Mouse (Mus musculus) limb, embryonic 12.5 days (tissue): ENCODE data around the gene Ccdc81. TPM values are rescaled to one million over a fixed set of nuclear protein-coding genes. Genes with fewer than 3 reads are reported as not detected.

Source experiments
- ATAC-seq: fragments of 200-750 bp; cut with Nextera tagmentation; 2 replicates; pipeline ENCODE4 v1.8.0; 2017; ENCODE audit warnings: low read depth, moderate TSS enrichment; ENCODE audit not compliant: insufficient number of reproducible peaks, insufficient read depth, low FRiP score, low TSS enrichment
- H3K27ac ChIP-seq: fragments of 300-500 bp; sonication (generic); 2 replicates; pipeline ENCODE4 v1.5.1; 2016; ENCODE audit warnings: mild to moderate bottlenecking, moderate library complexity
- H3K27me3 ChIP-seq: fragments of 300-500 bp; sonication (generic); 2 replicates; pipeline ENCODE4 v1.6.1; 2016; ENCODE audit warnings: mild to moderate bottlenecking, moderate library complexity
- H3K36me3 ChIP-seq: fragments of 300-500 bp; sonication (generic); 2 replicates; pipeline ENCODE4 v1.6.1; 2016; ENCODE audit warnings: mild to moderate bottlenecking, moderate library complexity
- H3K4me1 ChIP-seq: fragments of 300-500 bp; sonication (generic); replicated peaks from 2 replicates; pipeline ENCODE4 v1.6.1; 2016
- H3K4me2 ChIP-seq: fragments of 300-500 bp; sonication (generic); 2 replicates; pipeline ENCODE4 v1.6.1; 2016; ENCODE audit warnings: mild to moderate bottlenecking, moderate library complexity
- H3K4me3 ChIP-seq: fragments of 300-500 bp; sonication (generic); replicated peaks from 2 replicates; pipeline ENCODE4 v1.5.1; 2016; ENCODE audit warnings: mild to moderate bottlenecking
- H3K9ac ChIP-seq: fragments of 300-500 bp; sonication (generic); replicated peaks from 2 replicates; pipeline ENCODE4 v1.6.1; 2016; ENCODE audit warnings: mild to moderate bottlenecking, moderate library complexity
- H3K9me3 ChIP-seq: fragments of 300-500 bp; sonication (generic); 2 replicates; pipeline ENCODE4 v1.6.1; 2016; ENCODE audit warnings: mild to moderate bottlenecking, moderate library complexity
- WGBS: fragments of 180-500 bp; shearing (Covaris S2); methylation state at CpG from one replicate; pipeline ENCODE4 v1.1.7; 2016; 5-methylcytosine and 5-hydroxymethylcytosine counted together
- polyA plus RNA-seq: library from polyadenylated mRNA; unstranded; fragments of >200 nt; fragmentation: Nextera tagmentation; extraction: Ambion mirVana; gene quantifications from 2 replicates; pipeline ENCODE4 v1.2.1, GENCODE M21; 2016

The Ccdc81 gene
- 0.08 and 0.21 TPM in 2 replicates for polyA plus RNA-seq

- Histone ChIP-seq H3K9me3 (no peaks in the 10 kb centered on the region), H3K4me2 (peak within 1 kb of the TSS; percentile 35), H3K9ac (no peak within 1 kb of the TSS), H3K36me3 (no peaks in the 10 kb centered on the region), H3K27me3 (no peaks in the 10 kb centered on the region; the same call in 1 of the 2 replicates), H3K27ac (no peak within 1 kb of the TSS), H3K4me3 (no peak within 1 kb of the TSS), H3K4me1 (peaks cover 11% of the 10 kb centered on the region)
- peak; percentile 57; the same call in 1 of the 2 replicates for ATAC-seq
- WGBS: 37% methylated on average over 22 of the region's 22 CpGs
Measured at GRCm38 (mm10) chr7:89903442-89904343, at the start of gene Ccdc81. Ccdc81 (minus strand) TSS chr7:89903629.

DNA sequence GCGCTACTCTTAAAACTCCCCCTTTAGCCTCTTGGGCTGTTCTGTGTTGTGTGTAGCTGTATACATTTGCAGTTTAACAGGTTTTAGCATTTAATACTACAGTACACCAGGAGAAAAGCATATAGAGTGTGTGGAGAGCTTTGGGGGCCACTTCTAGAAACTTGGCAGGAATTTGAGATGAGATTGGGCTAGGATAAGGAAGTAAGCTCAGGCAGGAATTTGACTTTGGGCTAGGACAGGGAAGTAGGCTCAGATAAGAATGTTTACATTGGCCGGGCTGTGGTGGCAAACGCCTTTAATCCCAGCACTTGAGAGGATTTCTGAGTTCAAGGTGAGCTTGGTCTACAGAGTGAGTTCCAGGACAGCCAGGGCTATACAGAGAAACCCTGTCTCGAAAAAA, 46.0 kb upstream of the Ccdc81 start:
- H3K9me3 ChIP-seq: no peaks in the 10 kb centered on the region
- H3K4me2 ChIP-seq: no peak overlapping the region
- no peak overlapping the region for H3K27ac ChIP-seq
- H3K27me3 ChIP-seq: no peaks in the 10 kb centered on the region
- H3K4me3 ChIP-seq: no peak overlapping the region
- no peak for ATAC-seq
- no peaks in the 10 kb centered on the region for H3K4me1 ChIP-seq
- no peak overlapping the region for H3K9ac ChIP-seq
- peaks cover 5% of the 10 kb centered on the region for H3K36me3 ChIP-seq
- 76% methylated on average over 4 of the region's 4 CpGs for WGBS

GRCm38 (mm10) chr7:89948026-89948425, 44.6 kb upstream of the Ccdc81 start:
- 87% methylated on average over 7 of the region's 7 CpGs for WGBS
- Histone ChIP-seq H3K4me1 (no peaks in the 10 kb centered on the region), H3K27me3 (no peaks in the 10 kb centered on the region), H3K4me2 (no peak overlapping the region), H3K9me3 (no peaks in the 10 kb centered on the region), H3K9ac (no peak overlapping the region), H3K4me3 (no peak overlapping the region), H3K36me3 (no peaks in the 10 kb centered on the region), H3K27ac (no peak overlapping the region)
- ATAC-seq: no peak

DNA sequence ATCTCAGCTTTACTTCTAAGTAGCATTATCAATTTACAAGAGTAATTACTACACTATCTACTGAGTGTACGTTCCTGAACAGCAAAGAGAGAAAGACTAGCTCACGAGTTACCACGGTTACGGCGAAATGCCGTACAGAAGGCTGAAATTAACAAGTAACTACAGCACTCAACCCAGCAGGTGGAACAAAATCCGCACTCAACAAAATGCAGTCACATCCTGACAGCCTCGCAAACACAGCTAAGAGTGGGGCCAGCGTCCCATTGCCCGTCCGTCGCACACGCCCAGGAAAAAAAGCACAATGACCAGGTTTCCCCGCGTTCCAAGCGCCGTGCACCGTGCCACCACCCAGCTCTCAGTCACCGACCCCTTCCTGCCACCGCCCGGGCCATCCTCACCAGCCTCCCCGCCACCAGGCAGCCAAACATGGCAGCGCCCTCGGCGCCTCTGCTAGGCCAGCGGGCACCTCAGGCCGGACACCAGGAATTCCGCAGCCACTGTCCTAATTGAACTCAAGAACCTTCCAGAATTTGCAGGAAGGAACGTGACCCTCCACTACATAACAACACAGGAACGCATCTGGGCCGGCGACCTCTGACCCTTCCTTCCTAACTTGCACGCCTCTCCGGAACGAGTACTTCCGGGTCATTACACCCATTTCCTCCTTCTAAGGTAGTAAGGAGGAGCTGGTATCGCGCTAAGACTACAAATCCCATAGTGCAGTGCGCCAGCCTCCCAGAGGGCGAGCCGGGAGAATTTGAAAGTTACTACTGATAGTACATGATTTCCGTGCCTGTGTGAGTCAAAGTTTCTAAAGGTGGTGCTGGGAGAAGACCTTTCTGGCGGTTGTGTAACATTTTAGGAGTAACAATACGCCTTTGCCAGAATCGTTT, 37.4 kb upstream of the Ccdc81 start, which contains the start of gene Hikeshi:
Hikeshi (minus strand) TSS at position 634 of the 893 bp plus-strand sequence.
- Histone ChIP-seq H3K27ac (peak within 1 kb of the TSS; percentile 81), H3K4me1 (peaks cover 8% of the 10 kb centered on the region), H3K4me3 (peak within 1 kb of the TSS; percentile 82), H3K9ac (peak within 1 kb of the TSS; percentile 78), H3K27me3 (no peaks in the 10 kb centered on the region), H3K36me3 (no peaks in the 10 kb centered on the region), H3K4me2 (peak within 1 kb of the TSS; percentile 68), H3K9me3 (no peaks in the 10 kb centered on the region)
- under 1% methylated on average over 45 of the region's 45 CpGs for WGBS
- peak; percentile 95 for ATAC-seq

GRCm38 (mm10) chr7:89939497-89940353, 36.3 kb upstream of the Ccdc81 start:
- peak overlapping the region; percentile 82 for H3K4me3 ChIP-seq
- 56% methylated on average over 15 of the region's 15 CpGs for WGBS

GRCm38 (mm10) chr7:89923441-89924180, 20.2 kb upstream of the Ccdc81 start:
- no peaks in the 10 kb centered on the region for H3K27me3 ChIP-seq
- peaks cover 40% of the 10 kb centered on the region for H3K36me3 ChIP-seq
- WGBS: 93% methylated on average over 15 of the region's 15 CpGs
- H3K27ac ChIP-seq: no peak overlapping the region
- no peak overlapping the region for H3K4me3 ChIP-seq
- H3K4me2 ChIP-seq: no peak overlapping the region
- ATAC-seq: no peak
- no peak overlapping the region for H3K9ac ChIP-seq
- no peaks in the 10 kb centered on the region for H3K4me1 ChIP-seq
- no peaks in the 10 kb centered on the region for H3K9me3 ChIP-seq

More at GRCm38 (mm10) chr7:89939497-89940353, 36.3 kb upstream of the Ccdc81 start:
- peaks cover 8% of the 10 kb centered on the region for H3K4me1 ChIP-seq
- no peak overlapping the region for H3K27ac ChIP-seq
- no peaks in the 10 kb centered on the region for H3K27me3 ChIP-seq
- peaks cover 2% of the 10 kb centered on the region; the same call in 1 of the 2 replicates for H3K36me3 ChIP-seq
- H3K9me3 ChIP-seq: no peaks in the 10 kb centered on the region
- H3K4me2 ChIP-seq: peak overlapping the region; percentile 68
- H3K9ac ChIP-seq: peak overlapping the region; percentile 78; the same call in 1 of the 2 replicates
- no peak for ATAC-seq

DNA sequence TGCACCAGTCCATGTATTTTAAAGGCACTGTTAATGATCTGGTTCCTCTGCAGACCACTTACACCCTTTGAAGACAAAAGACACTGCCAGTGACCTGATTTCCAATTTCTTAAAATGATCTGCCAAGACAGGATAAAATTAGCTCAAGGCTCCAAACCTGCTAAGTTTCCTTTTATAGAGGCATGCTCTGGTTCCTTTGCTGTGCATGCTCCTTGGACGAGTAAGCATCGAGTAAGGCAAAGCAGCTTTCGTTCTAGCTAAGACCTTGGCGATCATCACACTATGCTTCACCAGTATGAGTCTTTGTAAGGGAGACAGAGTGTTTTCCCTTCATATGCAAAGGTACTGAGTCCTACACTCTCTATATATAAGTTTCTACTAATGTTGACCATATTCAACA, 14.3 kb upstream of the Ccdc81 start:
- no peak overlapping the region for H3K4me3 ChIP-seq
- H3K9ac ChIP-seq: no peak overlapping the region
- H3K27ac ChIP-seq: no peak overlapping the region
- H3K36me3 ChIP-seq: peaks cover 27% of the 10 kb centered on the region
- 84% methylated on average over 4 of the region's 4 CpGs for WGBS
- ATAC-seq: no peak
- no peak overlapping the region for H3K4me2 ChIP-seq
- H3K4me1 ChIP-seq: no peaks in the 10 kb centered on the region
- no peaks in the 10 kb centered on the region for H3K9me3 ChIP-seq
- H3K27me3 ChIP-seq: no peaks in the 10 kb centered on the region

- H3K9me3 ChIP-seq: no peaks in the 10 kb centered on the region
- no peak overlapping the region for H3K9ac ChIP-seq
- H3K36me3 ChIP-seq: peaks cover 27% of the 10 kb centered on the region
- no peak for ATAC-seq
- H3K4me2 ChIP-seq: no peak overlapping the region
- H3K27ac ChIP-seq: no peak overlapping the region
- H3K4me3 ChIP-seq: no peak overlapping the region
- H3K4me1 ChIP-seq: no peaks in the 10 kb centered on the region
- no peaks in the 10 kb centered on the region for H3K27me3 ChIP-seq
- WGBS: 92% methylated on average over 5 of the region's 5 CpGs
Measured at GRCm38 (mm10) chr7:89916711-89917110, 13.3 kb upstream of the Ccdc81 start.

GRCm38 (mm10) chr7:89913432-89914158, 10.2 kb upstream of the Ccdc81 start:
- no peak overlapping the region for H3K4me2 ChIP-seq
- no peak overlapping the region for H3K9ac ChIP-seq
- H3K9me3 ChIP-seq: no peaks in the 10 kb centered on the region
- H3K27ac ChIP-seq: no peak overlapping the region
- no peak for ATAC-seq
- 54% methylated on average over 3 of the region's 3 CpGs for WGBS
- H3K36me3 ChIP-seq: peaks cover 12% of the 10 kb centered on the region
- no peaks in the 10 kb centered on the region for H3K27me3 ChIP-seq
- no peak overlapping the region for H3K4me3 ChIP-seq
- peaks cover 12% of the 10 kb centered on the region for H3K4me1 ChIP-seq
